Mouse (Mus musculus) bone marrow macrophage, adult 2 months (primary cell): ENCODE measurements around the gene Slc16a3.

ENCODE experiments used
- CTCF ChIP-seq: IDR thresholded peaks from 2 replicates; pipeline ENCODE4 v1.5.1; 2012; ENCODE audit warnings: low read depth, mild to moderate bottlenecking, low read length, moderate library complexity
- POLR2A ChIP-seq: IDR thresholded peaks from 2 replicates; pipeline ENCODE4 v1.6.1; 2012; ENCODE audit warnings: mild to moderate bottlenecking, low read depth, low read length, borderline replicate concordance

DNA sequence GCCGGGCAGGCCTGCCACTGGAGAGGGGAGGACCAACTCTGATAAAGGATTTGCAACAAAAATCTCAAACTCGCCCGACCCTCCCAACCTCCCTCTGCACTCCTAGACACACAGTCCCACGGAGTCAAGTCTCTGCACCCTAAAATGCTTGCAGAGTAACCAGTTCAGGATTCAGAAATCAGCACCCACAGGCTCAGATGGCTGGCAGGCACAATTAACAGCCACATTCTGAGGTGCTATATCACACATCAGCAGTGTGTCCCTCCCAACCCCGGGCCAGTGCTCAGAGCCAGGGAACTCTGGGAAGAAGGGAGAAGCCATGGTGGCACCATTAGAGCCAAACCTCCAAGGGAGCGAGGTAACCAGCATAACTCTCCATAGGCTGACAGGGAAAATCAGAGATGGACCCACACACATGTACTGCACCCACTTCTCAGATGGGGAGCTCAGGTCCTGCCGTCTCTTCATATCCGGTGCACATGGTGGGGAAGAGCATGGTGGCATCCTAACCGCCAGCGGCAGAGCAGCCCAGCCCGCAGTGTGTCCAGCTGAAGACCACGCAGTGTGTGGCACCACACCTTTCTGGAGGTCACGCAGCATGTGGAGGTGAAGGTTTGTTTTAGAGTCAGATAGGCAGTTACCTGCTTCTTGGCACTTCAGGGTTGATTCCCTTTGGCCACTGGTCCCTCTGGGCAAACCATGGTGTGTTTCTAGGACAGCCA is 13.9 kb downstream of the Slc16a3 start:
- no peak for TF ChIP-seq CTCF
- TF ChIP-seq POLR2A, result no peak
